Mouse (Mus musculus) ovary, adult 18-20 months (tissue): ENCODE results near the gene Slc50a1.

ENCODE experiments used
- DNase-seq: peaks from one replicate; pipeline ENCODE4 v3.0.0; 2022; ENCODE audit warnings: low spot score, mixed read lengths

Slc50a1 gene

GRCm38 (mm10) chr3:89294195-89294594, 23.8 kb upstream of the Slc50a1 start:
- no peak for DNase-seq

- no peak for DNase-seq
Observed at GRCm38 (mm10) chr3:89293247-89293918, 23.0 kb upstream of the Slc50a1 start.

GRCm38 (mm10) chr3:89292303-89292702, 21.9 kb upstream of the Slc50a1 start:
- no peak for DNase-seq

- DNase-seq, result no peak
Observed at GRCm38 (mm10) chr3:89291874-89292273, 21.5 kb upstream of the Slc50a1 start.

GRCm38 (mm10) chr3:89288503-89288928, 18.1 kb upstream of the Slc50a1 start:
- DNase-seq, result no peak

GRCm38 (mm10) chr3:89287286-89287685, 16.9 kb upstream of the Slc50a1 start:
- DNase-seq, result no peak

GRCm38 (mm10) chr3:89285526-89285925, 15.2 kb upstream of the Slc50a1 start:
- DNase-seq, result no peak

GRCm38 (mm10) chr3:89284261-89284660, 13.9 kb upstream of the Slc50a1 start:
- DNase-seq, result no peak

GRCm38 (mm10) chr3:89282291-89282643, 11.9 kb upstream of the Slc50a1 start:
- DNase-seq, result no peak

- DNase-seq, result peak; percentile 57
Observed at GRCm38 (mm10) chr3:89281579-89282290, 11.4 kb upstream of the Slc50a1 start.

GRCm38 (mm10) chr3:89280606-89281511, 10.5 kb upstream of the Slc50a1 start, which contains the start of gene Efna1:
Gene Efna1 (minus strand): TSS chr3:89281142.
- peak; percentile 53 for DNase-seq

GRCm38 (mm10) chr3:89280050-89280605, 9.8 kb upstream of the Slc50a1 start:
- DNase-seq, result no peak

- DNase-seq, result peak; percentile 74
Observed at GRCm38 (mm10) chr3:89279153-89279890, 9.0 kb upstream of the Slc50a1 start.

GRCm38 (mm10) chr3:89278643-89279042, 8.3 kb upstream of the Slc50a1 start:
- DNase-seq, result no peak

- DNase-seq, result peak; percentile 16
Observed at GRCm38 (mm10) chr3:89278107-89278506, 7.7 kb upstream of the Slc50a1 start.

- DNase-seq, result peak; percentile 15
Observed at GRCm38 (mm10) chr3:89277281-89278021, 7.1 kb upstream of the Slc50a1 start.

GRCm38 (mm10) chr3:89276061-89276460, 5.7 kb upstream of the Slc50a1 start:
- DNase-seq, result no peak

GRCm38 (mm10) chr3:89271760-89272159, 1.4 kb upstream of the Slc50a1 start:
- no peak for DNase-seq

GRCm38 (mm10) chr3:89270891-89271290, 521 bp upstream of the Slc50a1 start:
- DNase-seq, result peak; percentile 41

GRCm38 (mm10) chr3:89268916-89269315, 1.5 kb downstream of the Slc50a1 start:
- no peak for DNase-seq

- no peak for DNase-seq
Observed at GRCm38 (mm10) chr3:89266439-89266893, 3.9 kb downstream of the Slc50a1 start.
